Mouse (Mus musculus): ENCODE data around the gene Acr.

The Acr gene

GRCm38 (mm10) chr15:89622959-89623625 is 55.0 kb downstream of the Acr start:
- Histone ChIP-seq H3K4me3 (replicated peaks; ENCODE audit: low read length) (no peak overlapping the region), H3K4me1 (replicated peaks; ENCODE audit: low read depth, low read length) (no peaks in the 10 kb centered on the region), H3K36me3 (ENCODE audit: insufficient read depth, low read length) (no peaks in the 10 kb centered on the region)

DNA sequence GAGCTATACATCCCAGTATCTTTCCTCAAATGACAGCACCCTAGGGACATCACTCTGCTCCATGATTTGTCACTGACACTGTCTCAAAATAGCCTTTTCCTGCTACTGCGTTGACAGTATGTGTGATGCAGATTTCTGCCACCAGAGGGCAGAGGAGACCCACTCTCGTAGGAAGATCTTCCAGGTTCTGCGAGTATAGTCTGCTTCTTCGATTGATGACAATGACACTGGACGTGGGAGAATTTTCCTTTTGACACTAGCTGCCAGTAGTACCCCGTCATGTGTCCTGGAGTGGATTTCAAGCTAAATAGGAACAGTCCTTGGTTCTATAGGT is 55.5 kb downstream of the Acr start:
- H3K9me3 ChIP-seq (ENCODE audit: low read length), result peaks cover 26% of the 10 kb centered on the region
- no peak overlapping the region for H3K4me3 ChIP-seq (replicated peaks; ENCODE audit: low read length)
- H3K4me1 ChIP-seq (replicated peaks; ENCODE audit: low read depth, low read length), result no peaks in the 10 kb centered on the region
- TF ChIP-seq POU5F1 (IDR thresholded peaks at IDR 0.05; ENCODE audit: borderline replicate concordance, low read length) (no peak), CTCF (conservative IDR thresholded peaks at IDR 0.05; ENCODE audit: low read length) (peak; percentile 91)
- no peaks in the 10 kb centered on the region for H3K27me3 ChIP-seq (ENCODE audit: insufficient read depth, low read length)
- H3K36me3 ChIP-seq (ENCODE audit: insufficient read depth, low read length), result no peaks in the 10 kb centered on the region

More at GRCm38 (mm10) chr15:89622959-89623625, 55.0 kb downstream of the Acr start:
- TF ChIP-seq NANOG (IDR thresholded peaks at IDR 0.05; ENCODE audit: borderline replicate concordance, low read length), result no peak
- TF ChIP-seq POU5F1 (IDR thresholded peaks at IDR 0.05; ENCODE audit: borderline replicate concordance, low read length), result no peak
- H3K9me3 ChIP-seq (ENCODE audit: low read length), result peaks cover 26% of the 10 kb centered on the region
- no peaks in the 10 kb centered on the region for H3K27me3 ChIP-seq (ENCODE audit: insufficient read depth, low read length)
